Mouse (Mus musculus): ENCODE data around the gene Ptprf. TPM values are rescaled to one million over a fixed set of nuclear protein-coding genes. Genes with fewer than 3 reads are reported as not detected.

Ptprf gene
- total RNA-seq, 2 experiments from 2014 or later = 66.0 to 69.3 TPM

DNA sequence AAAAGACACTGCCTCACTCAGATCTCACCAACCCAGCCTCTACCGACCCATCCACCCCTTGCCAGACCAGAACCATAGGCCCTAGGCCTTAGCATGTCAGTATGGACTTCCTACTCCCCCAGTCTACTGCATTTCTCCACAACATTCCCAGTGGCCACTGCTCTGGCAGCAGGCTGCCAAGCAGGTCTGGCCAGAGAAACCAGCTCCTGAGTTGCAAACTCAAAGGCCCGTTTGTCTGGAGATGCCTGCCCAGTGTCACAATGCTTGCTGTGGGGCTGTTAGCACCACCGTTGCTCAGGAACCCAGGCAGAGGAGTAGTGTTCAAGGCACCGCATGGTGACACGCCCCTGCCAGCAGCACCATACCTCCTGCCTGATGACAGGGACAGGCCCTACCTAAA, 5.0 kb downstream of the Ptprf start:
- no peak for DNase-seq

DNA sequence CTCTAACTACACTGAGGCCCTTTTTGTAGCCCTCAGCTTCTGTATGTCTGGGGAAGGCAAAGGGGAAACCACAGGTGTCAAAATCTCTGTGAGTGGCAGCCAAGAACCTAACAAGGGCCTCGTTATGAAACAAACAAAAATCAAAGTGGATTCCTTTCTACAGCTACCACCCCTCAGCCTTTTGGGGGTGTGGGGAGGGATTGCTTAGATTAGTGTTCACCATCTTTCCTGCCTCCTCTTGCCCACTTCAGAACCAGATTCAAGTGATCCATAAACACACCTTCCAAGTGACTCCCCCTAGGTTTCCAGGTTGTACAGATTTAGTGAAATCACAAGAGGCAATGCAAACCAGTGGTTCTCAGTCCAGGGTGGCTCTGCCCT, 9.0 kb downstream of the Ptprf start:
- no peak for DNase-seq

- DNase-seq = no peak
Measured at GRCm38 (mm10) chr4:118281444-118282181, 9.6 kb downstream of the Ptprf start.

DNA sequence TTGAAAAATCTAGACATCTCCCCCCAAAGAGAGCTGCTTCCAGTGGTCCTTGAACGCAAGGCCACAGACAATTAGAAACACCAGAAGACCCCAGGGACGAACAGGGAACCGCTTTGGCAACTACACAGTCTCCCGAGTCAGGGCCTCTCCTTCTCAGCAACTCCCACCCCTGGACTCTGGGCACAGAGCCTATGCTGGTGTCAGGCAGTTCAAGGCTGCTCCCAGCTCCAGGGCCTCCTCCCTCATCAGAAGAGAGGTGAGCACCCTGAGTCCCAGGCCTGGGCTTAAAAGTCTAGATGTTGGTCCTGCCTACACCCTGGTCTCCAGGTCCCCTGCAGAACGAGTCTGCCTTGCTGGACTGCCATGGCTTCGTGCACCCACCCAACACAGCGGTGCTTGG, 10.7 kb downstream of the Ptprf start:
- peak; percentile 71 for DNase-seq

- DNase-seq = peak; percentile 89
Measured at GRCm38 (mm10) chr4:118276520-118277232, 14.5 kb downstream of the Ptprf start.

- DNase-seq = no peak
Measured at GRCm38 (mm10) chr4:118275601-118276519, 15.3 kb downstream of the Ptprf start.

GRCm38 (mm10) chr4:118274521-118274920, 16.7 kb downstream of the Ptprf start:
- no peak for DNase-seq

DNA sequence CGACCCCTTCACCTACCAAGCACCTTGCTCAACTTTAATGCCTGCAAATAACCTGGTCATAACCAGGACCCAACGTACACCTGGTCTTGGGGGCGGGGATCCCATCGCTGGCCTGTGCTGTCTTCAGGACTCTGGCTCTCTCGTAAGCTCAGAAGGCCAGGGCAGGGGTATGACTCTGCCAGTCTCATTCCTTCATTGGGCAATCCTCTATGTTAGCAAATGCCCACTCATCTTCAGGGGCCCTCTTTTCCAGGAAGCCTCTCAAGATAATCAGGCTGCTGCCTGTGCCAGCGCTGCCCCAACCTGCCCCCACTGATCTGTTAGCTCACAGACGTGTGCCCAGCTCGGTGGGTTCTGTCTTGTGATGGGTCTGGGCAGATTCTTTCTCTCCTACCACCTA, 17.2 kb downstream of the Ptprf start:
- DNase-seq = no peak

DNA sequence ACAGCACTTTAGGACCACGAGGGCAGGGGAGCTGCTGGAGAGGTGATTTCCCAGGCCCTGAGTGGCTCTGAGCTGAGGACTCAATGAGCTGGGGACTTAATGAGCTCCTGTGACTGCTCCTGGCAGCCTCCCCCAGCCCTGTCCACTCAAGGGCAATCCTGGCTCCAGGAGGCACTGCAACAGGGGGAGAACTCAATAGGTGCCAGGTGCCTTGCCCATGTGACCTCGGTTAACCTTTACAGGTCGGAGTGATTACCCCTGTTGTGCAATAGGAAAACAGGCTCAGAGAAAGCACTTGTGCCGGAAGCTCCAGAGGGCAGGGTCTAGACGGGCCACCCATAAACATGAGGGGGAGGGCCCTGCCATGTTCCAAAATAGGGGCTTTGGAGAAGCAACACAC, 17.7 kb downstream of the Ptprf start:
- no peak for DNase-seq

DNA sequence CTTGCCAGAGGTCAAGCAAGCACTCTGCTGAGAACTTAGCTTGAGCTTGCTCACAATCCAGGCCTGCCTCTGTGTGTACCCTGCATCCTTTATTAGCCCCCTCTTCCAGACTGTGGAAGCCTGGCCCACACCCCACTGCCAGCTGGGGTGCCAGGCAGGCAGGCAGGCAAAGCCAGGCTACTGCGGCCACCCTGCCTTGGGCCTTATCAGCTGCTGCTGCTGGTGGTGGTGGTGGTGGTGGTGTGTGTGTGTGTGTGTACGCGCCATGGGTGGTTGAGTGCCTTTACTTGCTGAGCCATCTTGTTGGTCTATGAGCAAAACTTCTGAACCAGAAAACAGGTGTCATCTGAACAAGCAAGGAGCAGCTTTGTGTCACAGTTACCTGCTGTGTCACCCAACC, 18.3 kb downstream of the Ptprf start:
- no peak for DNase-seq

DNA sequence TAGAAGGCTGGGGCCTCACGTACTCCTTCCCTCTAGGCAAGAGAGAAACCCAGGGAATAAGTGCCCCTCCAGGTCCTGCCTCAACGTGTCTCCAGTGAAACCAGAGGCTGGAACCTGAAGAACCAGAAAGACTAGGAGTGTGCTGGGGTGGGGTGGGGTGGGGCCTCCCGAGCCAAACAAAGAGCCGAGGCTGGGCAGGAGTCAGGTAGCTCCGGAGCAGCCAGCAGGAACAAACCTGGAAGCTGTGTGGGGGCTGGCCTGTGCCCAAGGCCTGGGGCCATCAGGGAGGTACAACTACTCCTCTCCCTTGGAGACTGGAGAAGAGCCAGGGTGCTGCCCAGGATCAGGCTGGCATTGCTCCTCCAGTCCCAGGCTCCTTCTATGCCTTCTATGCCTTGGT, 18.9 kb downstream of the Ptprf start:
- peak; percentile 80 for DNase-seq

DNA sequence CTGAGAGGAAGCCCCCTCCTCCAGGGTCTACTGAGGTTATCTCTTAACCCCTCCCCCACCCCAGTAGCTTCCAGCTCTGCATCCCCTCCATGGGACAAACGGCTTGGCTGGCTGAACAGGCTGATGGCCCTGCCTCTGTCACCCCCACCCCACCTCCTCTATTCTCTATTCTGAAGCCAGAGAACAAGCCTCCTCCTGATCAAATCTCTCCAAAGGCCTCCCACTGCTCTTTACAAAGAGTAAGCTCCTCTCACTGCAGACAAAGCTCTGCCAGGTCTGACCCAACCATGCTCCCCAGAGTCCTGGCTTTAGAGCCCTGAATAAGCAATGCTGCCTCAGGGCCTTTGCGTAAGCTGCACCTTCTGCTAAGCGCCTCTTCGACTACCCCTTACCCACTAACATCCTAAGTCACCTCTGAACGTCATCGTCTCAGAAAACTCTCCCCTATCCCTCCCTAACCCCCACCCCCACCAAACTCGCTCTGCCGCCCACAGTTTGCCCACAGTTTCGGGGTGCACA, 19.6 kb downstream of the Ptprf start:
- peak; percentile 62 for DNase-seq

GRCm38 (mm10) chr4:118270706-118271105, 20.5 kb downstream of the Ptprf start:
- no peak for DNase-seq

GRCm38 (mm10) chr4:118269999-118270398, 21.2 kb downstream of the Ptprf start:
- DNase-seq = peak; percentile 69

- DNase-seq = no peak
Measured at GRCm38 (mm10) chr4:118268429-118269212, 22.6 kb downstream of the Ptprf start.

- DNase-seq = peak; percentile 73
Measured at GRCm38 (mm10) chr4:118265557-118265956, 25.6 kb downstream of the Ptprf start.

- no peak for DNase-seq
Measured at GRCm38 (mm10) chr4:118261771-118262473, 29.3 kb downstream of the Ptprf start.

DNA sequence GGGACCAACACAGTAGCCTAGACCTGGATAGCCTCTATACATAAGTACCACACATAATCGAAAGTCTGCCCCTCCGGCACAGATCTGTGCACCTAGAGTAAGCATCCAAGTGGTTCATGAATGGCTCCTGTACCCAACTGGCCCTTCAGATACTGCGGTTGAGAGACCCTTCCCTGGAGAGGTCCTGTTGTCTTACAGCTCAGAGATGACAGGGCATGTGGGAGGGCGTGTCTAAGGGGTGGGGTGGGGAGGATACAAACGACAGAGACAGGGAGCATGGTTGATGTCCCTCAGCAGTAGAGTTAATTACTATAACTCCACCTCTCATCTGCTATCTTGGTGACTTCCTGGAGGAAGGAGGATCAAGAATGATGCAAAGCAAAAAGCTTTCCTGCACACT, 29.9 kb downstream of the Ptprf start:
- DNase-seq = no peak

GRCm38 (mm10) chr4:118260551-118261267, 30.5 kb downstream of the Ptprf start:
- DNase-seq = peak; percentile 84

DNA sequence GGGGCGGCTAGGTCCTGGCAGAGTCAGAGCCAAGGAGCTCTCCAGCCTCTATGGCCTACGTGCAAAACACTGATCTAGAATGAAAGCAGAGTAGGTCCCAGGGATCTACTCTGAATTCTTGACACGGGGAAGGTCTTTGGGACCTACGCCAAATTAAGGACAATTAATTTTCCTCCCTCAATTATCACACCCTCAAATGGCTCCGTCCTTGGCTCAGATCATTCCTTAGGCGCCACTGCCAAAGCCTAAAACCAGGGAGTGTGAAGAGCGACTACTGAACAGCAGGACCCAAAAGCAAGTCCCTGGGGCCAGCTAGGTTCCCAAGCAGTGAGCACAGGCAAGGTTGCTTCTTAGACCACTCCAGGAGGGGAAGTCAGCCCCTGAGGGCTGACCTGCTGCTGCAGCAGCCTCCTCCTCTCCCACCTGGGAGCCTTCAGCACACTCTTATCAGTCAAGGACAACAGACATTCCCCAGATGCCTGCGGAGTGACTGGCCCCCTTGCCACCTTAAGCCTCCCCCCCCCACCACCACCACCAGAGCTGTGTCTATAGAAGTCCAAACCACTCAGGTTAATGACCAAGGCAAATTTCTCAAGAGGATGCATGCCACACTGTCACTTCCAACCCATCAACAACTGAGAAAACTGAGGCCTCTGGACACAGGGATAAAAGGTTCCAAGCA, 31.3 kb downstream of the Ptprf start:
- no peak for DNase-seq

Measured in adrenal gland, postnatal 10 days (tissue).